Comparison of ENCODE assay signal across 27 mouse cellular contexts in genomic region chr8:25341225-25341624, GRCm38 (mm10).
DNase-seq lines count a peak whose midpoint lies in the region; ATAC-seq lines count a peak whose summit lies in the region.
"Had no signal": no experiment of that assay in that cellular context is flagged by ENCODE, and none has a peak within 500 bp of the region (broad histone marks: within the 10 kb centered on the region; RNA-seq: fewer than 3 reads in every experiment).

No protein-coding gene starts in this region.

- no peaks in the 10 kb centered on the region for H3K36me3 ChIP-seq in kidney, embryonic 14.5 days (ENCODE audit: control insufficient read depth, insufficient read depth, low read length)
- no peaks in the 10 kb centered on the region for H3K36me3 ChIP-seq in kidney, embryonic 16.5 days (ENCODE audit: insufficient read depth, low read length)
- no peaks in the 10 kb centered on the region for H3K36me3 ChIP-seq in embryonic facial prominence, embryonic 13.5 days
- no peaks in the 10 kb centered on the region for H3K36me3 ChIP-seq in limb, embryonic 10.5 days
- H3K36me3 ChIP-seq: heart, embryonic 12.5 days; heart, embryonic 15.5 days; hindbrain, embryonic 10.5 days; hindbrain, embryonic 13.5 days had no signal

- H3K9me3 ChIP-seq in kidney, embryonic 14.5 days (ENCODE audit: control insufficient read depth, low read length), result no peaks in the 10 kb centered on the region
- H3K9me3 ChIP-seq in kidney, embryonic 16.5 days (ENCODE audit: low read length), result peaks cover 11% of the 10 kb centered on the region; the same call in 1 of the 2 replicates
- peaks cover 6% of the 10 kb centered on the region; the same call in 1 of the 2 replicates for H3K9me3 ChIP-seq in embryonic facial prominence, embryonic 13.5 days
- no peaks in the 10 kb centered on the region for H3K9me3 ChIP-seq in limb, embryonic 10.5 days (replicated peaks)
- H3K9me3 ChIP-seq: heart, embryonic 15.5 days; hindbrain, embryonic 13.5 days had no signal

- no peak overlapping the region for H3K4me2 ChIP-seq in kidney, embryonic 14.5 days (replicated peaks; ENCODE audit: low read depth, low read length)
- H3K4me2 ChIP-seq in kidney, embryonic 16.5 days (replicated peaks; ENCODE audit: low read depth, low read length), result no peak overlapping the region
- H3K4me2 ChIP-seq in embryonic facial prominence, embryonic 13.5 days, result no peak overlapping the region
- H3K4me2 ChIP-seq: heart, embryonic 12.5 days; heart, embryonic 15.5 days; hindbrain, embryonic 13.5 days had no signal

- H3K4me3 ChIP-seq in kidney, embryonic 14.5 days (ENCODE audit: low read length), result no peak overlapping the region
- no peak overlapping the region for H3K4me3 ChIP-seq in kidney, embryonic 16.5 days (ENCODE audit: low read length)
- H3K4me3 ChIP-seq in embryonic facial prominence, embryonic 13.5 days, result no peak overlapping the region
- H3K4me3 ChIP-seq in limb, embryonic 10.5 days, result no peak overlapping the region
- H3K4me3 ChIP-seq: gastrocnemius, adult 2 months; heart, embryonic 12.5 days; heart, embryonic 15.5 days; hindbrain, embryonic 10.5 days; hindbrain, embryonic 13.5 days had no signal

- ATAC-seq in kidney, embryonic 14.5 days (ENCODE audit: low FRiP score, low TSS enrichment), result no peak
- ATAC-seq in kidney, embryonic 16.5 days (ENCODE audit: low FRiP score, low TSS enrichment), result no peak
- no peak for ATAC-seq in embryonic facial prominence, embryonic 13.5 days (ENCODE audit: insufficient number of reproducible peaks, insufficient read depth, low FRiP score, low TSS enrichment, low read depth)
- ATAC-seq: activated CD4-positive, CD25-positive, alpha-beta regulatory T cell, adult 4 months; forebrain, embryonic 14.5 days; forebrain, postnatal 0 days; hindbrain, embryonic 16.5 days; inflammation-experienced regulatory T-cells, adult 6 months had no signal

- H3K27ac ChIP-seq in kidney, embryonic 14.5 days (ENCODE audit: low read depth, low read length), result 0 out of 2 replicates have a peak overlapping the region, but pooled peaks have one; percentile 8
- H3K27ac ChIP-seq in kidney, embryonic 16.5 days (ENCODE audit: low read length), result no peak overlapping the region
- H3K27ac ChIP-seq in embryonic facial prominence, embryonic 13.5 days, result peak overlapping the region; percentile 71
- peak overlapping the region; percentile 43; the same call in 1 of the 2 replicates for H3K27ac ChIP-seq in limb, embryonic 10.5 days
- H3K27ac ChIP-seq: gastrocnemius, adult 2 months; heart, embryonic 15.5 days; hindbrain, embryonic 10.5 days; hindbrain, embryonic 13.5 days had no signal

- peaks cover 16% of the 10 kb centered on the region; the same call in 1 of the 2 replicates for H3K4me1 ChIP-seq in kidney, embryonic 14.5 days (ENCODE audit: control insufficient read depth, insufficient read depth, low read length)
- peaks cover 21% of the 10 kb centered on the region for H3K4me1 ChIP-seq in kidney, embryonic 16.5 days (ENCODE audit: insufficient read depth, low read length)
- peaks cover 36% of the 10 kb centered on the region for H3K4me1 ChIP-seq in embryonic facial prominence, embryonic 13.5 days
- H3K4me1 ChIP-seq in limb, embryonic 10.5 days, result peaks cover 31% of the 10 kb centered on the region
- H3K4me1 ChIP-seq: heart, embryonic 15.5 days; hindbrain, embryonic 13.5 days had no signal

- WGBS in kidney, embryonic 14.5 days, result 46% methylated on average over 5 of the region's 5 CpGs
- 57% methylated on average over 5 of the region's 5 CpGs for WGBS in kidney, embryonic 16.5 days
- 58% methylated on average over 5 of the region's 5 CpGs for WGBS in embryonic facial prominence, embryonic 13.5 days
- 62% methylated on average over 5 of the region's 5 CpGs for WGBS in limb, embryonic 10.5 days

- H3K9ac ChIP-seq in kidney, embryonic 14.5 days (ENCODE audit: low read depth, low read length), result no peak overlapping the region
- no peak overlapping the region for H3K9ac ChIP-seq in kidney, embryonic 16.5 days (replicated peaks; ENCODE audit: low read length)
- H3K9ac ChIP-seq in embryonic facial prominence, embryonic 13.5 days, result no peak overlapping the region
- H3K9ac ChIP-seq: forebrain, postnatal 0 days; heart, embryonic 12.5 days; heart, embryonic 15.5 days; hindbrain, embryonic 13.5 days had no signal

- peak; percentile 14 for DNase-seq in adipocyte (ENCODE audit: low spot score)
- DNase-seq in limb, embryonic 10.5 days (ENCODE audit: low spot score), result no peak
- no peak for DNase-seq in embryo, embryonic 10 days (ENCODE audit: low spot score)
- DNase-seq in heart, adult 9 months (ENCODE audit: low spot score in 2 of 2), result no peak
- DNase-seq in lung, postnatal 14 days, result no peak
- DNase-seq: adrenal gland, postnatal 10 days; adrenal gland, postnatal 36 days; cerebellum, adult 18-20 months; cerebellum, adult 9-10 months; cerebellum, postnatal 14 days; forebrain, postnatal 0 days; gastrocnemius, adult 2 months; gastrocnemius, postnatal 14 days; heart, adult 11 months; heart, postnatal 10 days; heart, postnatal 36 days had no signal

- H3K27me3 ChIP-seq in kidney, embryonic 14.5 days (ENCODE audit: control insufficient read depth, insufficient read depth, low read length), result no peaks in the 10 kb centered on the region
- no peaks in the 10 kb centered on the region for H3K27me3 ChIP-seq in kidney, embryonic 16.5 days (ENCODE audit: insufficient read depth, low read length)
- H3K27me3 ChIP-seq in embryonic facial prominence, embryonic 13.5 days, result no peaks in the 10 kb centered on the region
- no peaks in the 10 kb centered on the region for H3K27me3 ChIP-seq in limb, embryonic 10.5 days (ENCODE audit: low read depth, poor library complexity, severe bottlenecking)
- H3K27me3 ChIP-seq: heart, embryonic 12.5 days; heart, embryonic 15.5 days; hindbrain, embryonic 13.5 days had no signal
